In genomic region chr1:155741378-155741945, GRCm38 (mm10) we compare ENCODE assay signal across 10 mouse cellular contexts. TPM values are rescaled to one million over a fixed set of nuclear protein-coding genes. Genes with fewer than 3 reads are reported as not detected.
DNase-seq lines count a peak whose midpoint lies in the region; ATAC-seq and TF ChIP-seq lines count a peak whose summit lies in the region.
"Had no signal": no experiment of that assay in that cellular context is flagged by ENCODE, and none has a peak within 500 bp of the region (broad histone marks: within the 10 kb centered on the region; RNA-seq: fewer than 3 reads in every experiment).

No protein-coding gene starts in this region.

- no peaks in the 10 kb centered on the region for H3K36me3 ChIP-seq in heart, embryonic 13.5 days
- H3K36me3 ChIP-seq in embryonic facial prominence, embryonic 11.5 days (replicated peaks; ENCODE audit: control insufficient read depth, insufficient read depth, low read depth, low read length): no peaks in the 10 kb centered on the region
- H3K36me3 ChIP-seq in myocyte (ENCODE audit: control insufficient read depth, insufficient read depth): no peaks in the 10 kb centered on the region
- no peaks in the 10 kb centered on the region for H3K36me3 ChIP-seq in kidney, adult 2 months (ENCODE audit: control insufficient read depth, insufficient read depth, low read length)

- H3K9me3 ChIP-seq in heart, embryonic 13.5 days: no peaks in the 10 kb centered on the region
- H3K9me3 ChIP-seq in embryonic facial prominence, embryonic 11.5 days (replicated peaks; ENCODE audit: control insufficient read depth, low read length): no peaks in the 10 kb centered on the region

- ATAC-seq in heart, embryonic 13.5 days (ENCODE audit: extremely low read depth, insufficient number of reproducible peaks, low FRiP score, low TSS enrichment): no peak
- 0 out of 2 replicates have a peak, but pooled peaks have one; percentile 1 for ATAC-seq in embryonic facial prominence, embryonic 11.5 days (replicated peaks; ENCODE audit: insufficient number of reproducible peaks, low FRiP score, low TSS enrichment, low read depth)

- no peak for TF ChIP-seq CTCF in kidney, adult 2 months (conservative IDR thresholded peaks at IDR 0.05; ENCODE audit: insufficient read depth, insufficient read length, low read depth, low read length)

- H3K79me2 ChIP-seq in myocyte (ENCODE audit: control insufficient read depth, insufficient read depth): no peaks in the 10 kb centered on the region

- no peak overlapping the region for H3K27ac ChIP-seq in heart, embryonic 13.5 days (replicated peaks)
- no peak overlapping the region for H3K27ac ChIP-seq in embryonic facial prominence, embryonic 11.5 days (replicated peaks; ENCODE audit: low read depth, low read length)
- no peak overlapping the region for H3K27ac ChIP-seq in kidney, adult 2 months (ENCODE audit: insufficient read depth, low read depth, low read length)

- under 1% methylated on average over 34 of the region's 34 CpGs for WGBS in heart, embryonic 13.5 days
- under 1% methylated on average over 34 of the region's 34 CpGs for WGBS in embryonic facial prominence, embryonic 11.5 days
- 2% methylated on average over 34 of the region's 34 CpGs for WGBS in kidney, adult 2 months

- H3K4me2 ChIP-seq in heart, embryonic 13.5 days: peak overlapping the region; percentile 95
- H3K4me2 ChIP-seq in embryonic facial prominence, embryonic 11.5 days (ENCODE audit: low read depth, low read length): peak overlapping the region; percentile 86
- H3K4me2 ChIP-seq in myocyte (ENCODE audit: low read depth): peak overlapping the region; percentile 80

- H3K9ac ChIP-seq in heart, embryonic 13.5 days: peak overlapping the region; percentile 71
- peak overlapping the region; percentile 18; the same call in 1 of the 2 replicates for H3K9ac ChIP-seq in embryonic facial prominence, embryonic 11.5 days (replicated peaks; ENCODE audit: low read length)

- intact Hi-C loops in heart, postnatal 14 days (cut with DNase I): no loop called here

- DNase-seq in heart, postnatal 14 days: no peak
- no peak for DNase-seq in embryonic facial prominence, embryonic 11.5 days (ENCODE audit: low spot score)
- peak; percentile 38 for DNase-seq in induced T-regulatory cell, adult 2 months (ENCODE audit: low read depth)
- no peak for DNase-seq in left cerebral cortex, adult 9 months (ENCODE audit: low spot score in 2 of 2)
- DNase-seq in kidney, adult 2 months: no peak
- no peak for DNase-seq in gastrocnemius, postnatal 25 days

- TF ChIP-seq POLR2A in myocyte (IDR thresholded peaks at IDR 0.05; ENCODE audit: insufficient read length, low read depth): no peak
- no peak for TF ChIP-seq POLR2A in kidney, adult 2 months (IDR thresholded peaks at IDR 0.05; ENCODE audit: low read depth, low read length)

- H3K4me3 ChIP-seq in heart, embryonic 13.5 days: peak overlapping the region; percentile 62
- H3K4me3 ChIP-seq in embryonic facial prominence, embryonic 11.5 days (ENCODE audit: low read depth, low read length): peak overlapping the region; percentile 42
- H3K4me3 ChIP-seq in myocyte: no peak overlapping the region
- no peak overlapping the region for H3K4me3 ChIP-seq in kidney, adult 2 months (ENCODE audit: insufficient read depth, low read depth, low read length)

- peaks cover 93% of the 10 kb centered on the region for H3K27me3 ChIP-seq in heart, embryonic 13.5 days (replicated peaks)
- peaks cover 80% of the 10 kb centered on the region for H3K27me3 ChIP-seq in embryonic facial prominence, embryonic 11.5 days (ENCODE audit: control insufficient read depth, insufficient read depth, low read length)
- H3K27me3 ChIP-seq in myocyte (ENCODE audit: control insufficient read depth, insufficient read depth, insufficient read length): peaks cover 85% of the 10 kb centered on the region
- H3K27me3 ChIP-seq in kidney, adult 2 months (replicated peaks; ENCODE audit: control insufficient read depth, insufficient read depth, low read length): peaks cover 20% of the 10 kb centered on the region

- H3K4me1 ChIP-seq in heart, embryonic 13.5 days: peaks cover 47% of the 10 kb centered on the region
- H3K4me1 ChIP-seq in embryonic facial prominence, embryonic 11.5 days (ENCODE audit: control insufficient read depth, insufficient read depth, low read length): peaks cover 16% of the 10 kb centered on the region
- no peaks in the 10 kb centered on the region; the same call in 1 of the 2 replicates for H3K4me1 ChIP-seq in kidney, adult 2 months (ENCODE audit: control insufficient read depth, insufficient read depth, low read length)

- no peak overlapping the region for H3ac ChIP-seq in myocyte (ENCODE audit: control insufficient read depth, insufficient read length)

TF ChIP-seq in myocyte, 11 proteins besides CTCF, POLR2A, EP300 and RAD21:
- no peak for TF ChIP-seq SRF (IDR thresholded peaks at IDR 0.05; ENCODE audit: control insufficient read depth, insufficient read length, low read depth)
- TF ChIP-seq MYOD1 (IDR thresholded peaks at IDR 0.05; ENCODE audit: control insufficient read depth in 1 of 3, insufficient read length in 2 of 3, low read depth in 2 of 3): no peak
- no peak for TF ChIP-seq TCF12 (IDR thresholded peaks at IDR 0.05; ENCODE audit: insufficient read depth, poor library complexity, severe bottlenecking)
- TF ChIP-seq USF1 (IDR thresholded peaks at IDR 0.05; ENCODE audit: low read depth): no peak
- TF ChIP-seq POLR2AphosphoS2 (IDR thresholded peaks at IDR 0.05; ENCODE audit: insufficient read length, low read depth): no peak
- no peak for TF ChIP-seq REST (IDR thresholded peaks at IDR 0.05; ENCODE audit: insufficient read depth, insufficient read length)
- TF ChIP-seq MYOG (IDR thresholded peaks at IDR 0.05; ENCODE audit: control insufficient read depth in 1 of 3, insufficient read depth in 1 of 3, insufficient read length in 2 of 3, low read depth in 2 of 3): no peak

RNA-seq across cellular contexts. Expression of gene Lhx4, which starts 10.0 kb away (rescaled TPM):
- not detected in 2 replicates for polyA plus RNA-seq in heart, embryonic 13.5 days (2015; fragmentation: Nextera tagmentation; extraction: Ambion mirVana)
- total RNA-seq in heart, postnatal 14 days (2021): not detected
- 0.54 and 0.79 TPM in 2 replicates for polyA plus RNA-seq in embryonic facial prominence, embryonic 11.5 days (2014; fragmentation: Nextera tagmentation; extraction: Ambion mirVana)
- 0.01 TPM for polyA plus RNA-seq in myocyte (2012; fragmentation: generic; extraction: Trizol)
- not detected in 2 replicates for polyA plus RNA-seq in kidney, adult 2 months (2012; rRNA removed)
- total RNA-seq in gastrocnemius, postnatal 25 days (2021): not detected
- total RNA-seq: MEL had no signal
- polyA plus RNA-seq: cortical plate, adult 2 months had no signal

Comparison
In these comparisons a context has a peak if more than half of its experiments do, and no peak if none do; other contexts are left out.
1. H3K4me3 ChIP-seq: peak in heart, embryonic 13.5 days (single experiment) and embryonic facial prominence, embryonic 11.5 days (single experiment); none in myocyte (single experiment) and kidney, adult 2 months (single experiment).
2. Peak in every context shown above with its lines, with median percentiles within 50 percentile points of each other: H3K4me2 ChIP-seq.